Mouse (Mus musculus) bone marrow macrophage, adult 2 months (primary cell): ENCODE results near the gene Mkln1.

Source experiments
- CTCF ChIP-seq: IDR thresholded peaks from 2 replicates; pipeline ENCODE4 v1.5.1; 2012; ENCODE audit warnings: low read depth, mild to moderate bottlenecking, low read length, moderate library complexity
- POLR2A ChIP-seq: IDR thresholded peaks from 2 replicates; pipeline ENCODE4 v1.6.1; 2012; ENCODE audit warnings: mild to moderate bottlenecking, low read depth, low read length, borderline replicate concordance

- no peak for TF ChIP-seq CTCF
- TF ChIP-seq POLR2A = no peak
These were observed 13.7 kb upstream of the Mkln1 start for GRCm38 (mm10) chr6:31384794-31385193.
